Mouse (Mus musculus) myocyte (in vitro differentiated cells): Measurements from ENCODE around the gene Pla2g4b.

ENCODE experiments used
- CEBPB ChIP-seq: IDR thresholded peaks from 2 replicates; pipeline ENCODE4 v1.6.1; 2011; ENCODE audit warnings: mild to moderate bottlenecking, moderate library complexity; ENCODE audit not compliant: poor library complexity, insufficient read depth, severe bottlenecking
- MYOG ChIP-seq, 3 experiments: IDR thresholded peaks; one replicate each; pipeline ENCODE4 v1.6.1; 2011; ENCODE audit warnings: control low read depth in 2 of 3, low read depth in 2 of 3, mild to moderate bottlenecking in 2 of 3; ENCODE audit not compliant: insufficient read length in 2 of 3, control insufficient read depth in 1 of 3, insufficient read depth in 1 of 3
- POLR2A ChIP-seq: IDR thresholded peaks from one replicate; pipeline ENCODE4 v1.6.1; 2011; ENCODE audit warnings: low read depth, mild to moderate bottlenecking, control low read depth, moderate library complexity; ENCODE audit not compliant: insufficient read length
- TCF12 ChIP-seq: IDR thresholded peaks from one replicate; pipeline ENCODE4 v1.6.1; 2011; ENCODE audit warnings: mild to moderate bottlenecking, control low read depth; ENCODE audit not compliant: poor library complexity, insufficient read depth, severe bottlenecking
- USF1 ChIP-seq: IDR thresholded peaks from one replicate; pipeline ENCODE4 v1.6.1; 2011; ENCODE audit warnings: low read depth, mild to moderate bottlenecking, control low read depth, moderate library complexity

DNA sequence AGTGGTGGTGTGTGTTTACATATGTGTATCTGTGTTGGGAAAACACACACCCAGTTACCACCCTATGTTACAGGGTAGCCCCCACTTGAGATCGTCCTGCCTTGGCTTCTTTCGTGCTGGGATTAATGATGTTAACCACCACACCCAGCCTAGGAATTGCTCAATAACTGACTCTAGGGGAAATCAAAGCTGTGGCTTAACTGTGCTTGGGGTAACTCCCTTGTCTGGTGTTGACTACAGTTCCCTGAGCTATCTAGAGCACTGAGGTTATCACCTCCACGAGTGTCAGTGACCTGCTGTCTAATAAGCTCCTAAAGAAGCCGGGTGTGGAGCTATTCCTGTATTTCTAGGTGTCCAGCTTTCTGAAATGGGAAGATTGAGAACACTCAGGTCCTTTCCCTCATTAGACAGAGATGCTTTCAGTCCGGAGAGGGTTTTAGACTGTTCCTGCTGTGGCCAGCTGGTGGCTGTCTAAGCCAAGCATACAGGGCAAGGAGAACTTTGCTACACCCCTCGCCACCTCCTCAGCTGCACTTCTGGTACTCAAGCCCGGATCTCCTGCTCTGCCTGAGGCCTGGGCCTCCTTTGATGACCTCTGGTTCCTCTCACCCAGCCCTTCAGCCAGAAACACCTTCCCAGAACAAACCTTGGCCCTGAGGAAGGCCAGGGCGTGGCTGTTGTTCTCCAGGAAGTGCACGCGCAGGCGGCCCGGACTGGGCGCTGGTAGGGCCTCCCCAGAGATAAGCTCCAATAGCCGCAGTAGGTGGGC, 51.6 kb downstream of the Pla2g4b start:
- TF ChIP-seq POLR2A (no peak), TCF12 (no peak), CEBPB (no peak), USF1 (no peak), MYOG (IDR thresholded peaks at IDR 0.05; ENCODE audit: control insufficient read depth in 1 of 3, insufficient read depth in 1 of 3, insufficient read length in 2 of 3, low read depth in 2 of 3) (no peak)
